Mouse (Mus musculus): ENCODE measurements around the gene Ppm1g.

Ppm1g gene

GRCm38 (mm10) chr5:31220448-31221303 is at the start of gene Ppm1g:
Ppm1g (minus strand) TSS chr5:31220687.
- DNase-seq: peak; percentile 93

DNA sequence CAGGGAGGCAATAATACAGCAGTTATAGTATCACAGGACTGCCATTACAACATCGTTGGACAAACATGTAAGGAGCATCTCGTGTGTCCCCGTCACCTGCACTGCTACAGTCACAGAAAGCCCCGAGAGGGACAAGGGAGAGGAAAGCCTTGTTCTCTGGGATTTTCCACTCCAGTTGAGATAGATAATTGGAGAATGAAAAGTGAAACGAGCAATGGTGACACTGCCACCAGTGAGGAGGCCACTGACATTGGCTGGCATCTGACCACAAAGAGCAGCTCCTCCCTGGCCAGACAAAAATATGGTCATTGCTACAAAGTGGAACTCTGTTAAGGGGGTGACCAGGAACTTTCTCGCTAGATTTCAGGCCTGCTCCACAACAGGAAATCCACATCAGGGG is 47.2 kb upstream of the Ppm1g start:
- DNase-seq: no peak

GRCm38 (mm10) chr5:31266101-31266500 is 45.6 kb upstream of the Ppm1g start:
- peak; percentile 31 for DNase-seq

GRCm38 (mm10) chr5:31257616-31258015 is 37.1 kb upstream of the Ppm1g start:
- no peak for DNase-seq

DNA sequence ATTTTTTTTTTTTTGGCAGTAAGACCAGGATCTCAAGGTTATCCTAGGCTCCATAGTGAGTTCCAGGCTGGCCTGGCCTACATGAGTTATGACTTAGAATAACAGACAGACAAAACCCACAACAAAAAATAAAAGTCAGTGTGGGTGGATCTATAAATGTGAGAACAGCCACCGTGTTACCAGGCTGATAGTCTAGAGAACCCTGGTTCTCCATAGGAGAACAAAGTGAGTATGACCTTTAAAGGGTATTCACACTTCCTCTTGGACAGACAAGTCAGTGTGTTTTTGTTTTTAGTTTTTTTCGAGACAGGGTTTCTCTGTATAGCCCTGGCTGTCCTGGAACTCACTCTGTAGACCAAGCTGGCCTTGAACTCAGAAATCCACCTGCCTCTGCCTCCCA is 35.5 kb upstream of the Ppm1g start:
- no peak for DNase-seq

GRCm38 (mm10) chr5:31255381-31255780 is 34.9 kb upstream of the Ppm1g start:
- no peak for DNase-seq

GRCm38 (mm10) chr5:31254901-31255300 is 34.4 kb upstream of the Ppm1g start:
- DNase-seq: no peak

DNA sequence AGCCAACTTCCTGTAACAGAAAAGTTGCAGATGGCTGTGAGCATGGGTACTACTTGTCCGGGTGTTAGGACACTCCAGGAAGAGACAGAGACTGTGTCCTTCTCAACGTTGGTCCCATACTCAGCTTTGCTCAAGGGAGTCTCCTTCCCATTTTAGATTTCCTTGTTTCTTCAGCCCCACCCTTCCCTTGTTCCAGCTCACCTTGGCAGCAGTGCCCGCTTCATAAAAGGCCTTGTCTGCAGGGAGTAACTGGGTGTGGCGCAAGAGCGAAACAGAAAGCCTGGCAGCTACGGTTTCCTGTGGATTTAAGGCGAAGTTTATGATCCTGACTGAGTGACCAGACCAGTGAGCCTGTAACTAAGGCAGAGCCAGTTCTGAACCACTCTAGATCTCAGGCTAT is 34.0 kb upstream of the Ppm1g start:
- no peak for DNase-seq

DNA sequence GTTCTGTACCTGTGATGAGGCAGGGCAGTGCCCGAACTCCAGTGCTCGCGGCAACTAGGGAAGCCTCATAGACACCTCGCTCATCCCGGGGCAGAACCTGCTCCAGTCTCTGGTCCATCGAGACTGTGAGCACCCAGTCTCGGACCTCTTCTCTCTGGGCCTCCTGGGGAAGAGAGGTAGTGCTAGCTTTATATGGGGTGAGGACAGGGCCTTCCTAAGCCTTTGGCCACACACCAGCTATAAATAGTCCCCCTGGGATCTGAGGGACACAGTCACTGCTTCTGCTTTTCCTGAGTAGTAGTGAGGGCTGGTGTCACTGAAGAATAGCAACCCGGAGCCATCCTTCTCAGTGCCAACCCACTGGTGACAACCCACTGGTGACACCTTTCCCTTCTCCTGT is 33.3 kb upstream of the Ppm1g start:
- DNase-seq: no peak

DNA sequence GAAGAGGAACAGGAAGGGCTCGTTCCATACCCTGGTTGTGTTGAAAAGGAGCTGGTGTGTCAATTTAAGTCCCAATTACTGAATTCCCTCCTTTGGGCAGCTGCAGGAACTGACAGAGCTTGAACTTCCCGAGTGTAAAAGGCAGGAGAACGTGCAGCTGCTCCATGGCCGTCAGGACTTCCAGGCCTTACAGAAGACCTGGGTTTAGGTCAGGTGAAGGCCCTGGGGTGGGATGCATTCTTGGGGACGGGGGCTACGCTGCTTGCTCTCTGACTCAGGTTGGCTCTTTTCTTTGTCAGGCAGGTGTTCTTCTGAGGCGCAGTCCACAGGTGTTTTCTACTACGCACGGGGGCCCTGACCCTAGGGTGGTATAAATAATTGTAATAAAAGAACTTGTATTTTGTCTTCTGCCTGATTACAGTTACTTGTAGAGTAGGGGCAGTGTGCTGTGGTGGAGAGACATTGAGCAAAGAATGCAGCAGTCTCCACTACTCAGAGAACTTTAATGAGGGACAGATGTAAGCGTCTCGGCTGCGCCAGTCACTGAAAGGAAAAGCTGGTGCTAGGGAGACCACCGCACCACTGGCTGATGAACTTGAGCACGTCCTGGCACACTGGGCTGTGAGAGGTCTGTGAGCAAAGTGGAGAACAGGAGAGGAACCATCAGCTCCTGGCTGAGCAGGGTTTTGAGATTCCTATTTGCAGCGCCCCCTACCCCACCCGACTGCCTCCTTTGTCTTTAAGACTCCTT is 32.5 kb upstream of the Ppm1g start:
- DNase-seq: no peak

DNA sequence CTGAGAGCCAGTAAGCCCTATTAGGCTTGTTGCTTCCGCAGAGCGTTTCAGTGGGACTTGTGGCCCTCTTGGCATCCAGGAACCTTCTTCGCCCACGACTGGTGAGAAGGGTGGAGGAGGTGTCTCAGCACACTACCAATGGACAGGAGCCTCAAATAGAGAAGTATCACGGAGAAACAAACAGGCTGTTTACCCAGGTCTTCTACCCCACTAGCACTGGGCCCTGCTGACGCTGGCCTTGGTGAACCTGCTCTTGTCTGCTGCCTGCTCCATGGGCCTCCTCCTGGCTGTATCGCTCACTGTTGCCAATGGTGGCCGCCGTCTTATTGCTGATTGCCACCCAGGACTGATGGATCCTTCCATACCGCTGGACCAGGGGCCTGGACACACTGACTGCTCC is 31.7 kb upstream of the Ppm1g start:
- no peak for DNase-seq

DNA sequence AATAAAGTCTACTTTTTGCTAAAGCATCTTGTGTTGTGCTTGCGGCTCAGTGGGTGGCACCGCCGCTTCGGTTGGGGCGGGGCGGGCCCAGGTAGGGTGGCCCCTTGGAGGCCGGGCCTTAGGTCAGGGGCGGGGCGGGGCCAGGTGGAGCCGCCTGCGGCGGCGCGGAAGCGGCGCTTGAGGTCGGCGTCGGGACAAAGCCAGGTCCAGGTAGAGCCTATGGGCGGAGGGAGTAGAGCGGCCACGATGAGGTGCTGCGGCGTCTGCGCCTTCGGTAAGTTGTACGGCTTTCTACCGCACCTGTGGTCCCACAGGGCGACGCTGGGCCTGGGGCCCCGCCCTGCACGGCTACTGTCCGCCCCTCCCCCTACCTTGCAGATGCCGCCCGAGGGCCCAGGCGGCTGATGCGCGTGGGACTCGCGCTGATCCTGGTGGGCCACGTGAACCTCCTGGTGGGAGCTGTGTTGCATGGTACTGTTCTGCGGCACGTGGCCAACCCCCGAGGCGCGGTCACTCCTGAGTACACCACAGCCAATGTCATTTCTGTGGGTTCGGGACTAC is 31.1 kb upstream of the Ppm1g start, which contains the start of gene Krtcap3:
Gene Krtcap3, plus strand, starts transcription at position 151 of the 561 bp plus-strand sequence.
- DNase-seq: peak; percentile 25

GRCm38 (mm10) chr5:31250716-31251115 is 30.2 kb upstream of the Ppm1g start:
- DNase-seq: no peak

- no peak for DNase-seq
These were observed 21.7 kb upstream of the Ppm1g start for GRCm38 (mm10) chr5:31242191-31242590.

- DNase-seq: no peak
These were observed 21.1 kb upstream of the Ppm1g start for GRCm38 (mm10) chr5:31241522-31242034.

DNA sequence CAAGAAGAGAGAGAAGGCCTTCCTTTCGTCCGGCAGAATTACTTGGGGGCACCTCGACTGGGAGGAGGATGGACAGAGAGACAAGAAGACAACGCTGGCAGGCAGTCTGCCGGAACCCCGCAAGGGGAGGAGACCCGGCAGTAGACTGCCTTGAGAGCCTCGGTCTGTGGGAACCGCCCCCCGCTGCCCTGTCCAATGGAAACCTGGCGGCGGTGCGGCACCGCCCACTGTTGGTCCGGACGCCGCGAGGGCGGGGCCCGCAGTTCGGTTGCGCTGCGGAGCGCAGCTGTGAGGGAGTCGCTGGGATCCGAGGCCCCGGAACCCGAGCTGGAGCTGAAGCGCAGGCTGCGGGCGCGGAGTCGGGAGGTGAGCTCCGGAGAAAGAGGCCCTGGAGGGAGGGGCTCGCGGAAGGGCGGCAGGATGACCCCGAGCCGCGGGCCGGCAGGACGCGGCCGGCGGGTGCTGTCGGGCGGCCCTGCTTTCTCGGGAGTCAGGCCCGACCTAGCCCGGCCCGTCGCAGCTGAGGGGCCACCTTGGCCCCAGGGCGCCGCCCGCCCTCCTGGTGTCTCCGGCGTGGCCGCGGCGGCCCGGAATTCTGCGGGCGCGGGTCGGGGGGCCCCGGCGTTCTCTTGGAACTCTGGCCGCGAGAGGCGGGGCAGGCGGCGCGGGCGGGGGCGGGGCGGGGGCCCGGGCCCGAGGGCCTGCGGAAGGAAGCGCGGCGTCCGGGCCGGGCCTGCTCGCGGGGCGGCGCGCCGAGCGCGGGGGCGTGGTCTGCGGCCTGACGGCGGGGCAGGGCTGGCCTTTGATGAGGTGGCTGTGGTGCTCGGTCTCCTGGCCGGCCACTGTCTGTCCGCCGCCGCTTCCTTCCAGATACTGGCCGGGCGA is 20.4 kb upstream of the Ppm1g start, which contains the start of the genes Nrbp1 and Gm9970:
Gene Nrbp1, plus strand, starts transcription at position 228 of the 885 bp plus-strand sequence.
Gene Gm9970, minus strand, starts transcription at position 596 of the 885 bp plus-strand sequence.
- peak; percentile 95 for DNase-seq

GRCm38 (mm10) chr5:31226641-31227040 is 6.2 kb upstream of the Ppm1g start:
- DNase-seq: no peak

GRCm38 (mm10) chr5:31222696-31223095 is 2.2 kb upstream of the Ppm1g start:
- peak; percentile 51 for DNase-seq

GRCm38 (mm10) chr5:31221304-31221945 is 938 bp upstream of the Ppm1g start:
- DNase-seq: peak; percentile 49

DNA sequence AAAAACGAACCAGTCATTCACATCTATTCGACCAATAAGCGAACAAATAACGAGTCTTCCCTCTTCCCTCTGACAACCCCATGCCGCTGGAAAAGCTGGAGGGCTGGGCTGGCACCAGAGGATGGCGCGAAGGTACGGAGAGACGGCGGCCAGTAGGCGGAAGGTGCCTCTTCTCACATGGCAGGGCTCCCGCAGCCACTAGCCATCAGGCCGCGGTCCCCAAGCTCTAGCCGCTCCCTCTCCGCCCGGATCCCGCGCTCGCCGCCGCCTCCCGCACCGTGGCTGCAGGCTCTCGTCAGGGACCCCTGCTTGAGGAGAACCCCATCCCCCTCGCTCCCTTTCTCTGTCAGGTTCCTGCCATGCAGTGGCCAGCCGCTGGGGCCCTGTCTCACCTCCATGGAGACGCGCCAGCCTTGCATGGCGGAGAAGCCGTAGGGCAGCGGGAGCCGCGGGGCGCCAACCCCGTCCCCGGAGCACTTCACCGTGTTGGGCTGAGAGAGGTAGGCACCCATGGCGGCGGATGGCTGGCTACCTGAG is 508 bp downstream of the Ppm1g start:
- no peak for DNase-seq

DNA sequence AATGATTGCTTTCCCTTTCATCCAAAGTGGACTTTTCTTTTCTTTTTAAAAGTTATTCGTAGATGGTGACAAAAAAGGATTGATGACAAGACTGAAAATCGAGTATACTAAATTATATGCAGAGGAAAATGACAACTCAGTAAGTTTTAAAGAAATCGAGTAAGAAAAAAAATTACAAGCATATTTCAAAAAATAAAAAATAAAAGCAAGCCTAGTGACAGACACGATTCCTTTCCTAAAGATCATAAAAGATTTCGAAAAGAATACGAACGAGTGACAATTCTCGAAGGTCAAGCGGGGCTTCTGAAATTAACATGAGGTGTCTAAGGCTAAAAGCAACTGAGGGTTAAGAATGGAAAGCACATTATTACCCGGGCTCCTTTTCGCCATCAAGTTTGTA is 1.0 kb downstream of the Ppm1g start:
- DNase-seq: no peak

Measured in cerebellum, adult 9-10 months (tissue).